Mouse (Mus musculus) brown adipose tissue, adult 24 weeks (tissue): ENCODE data around the gene Tbkbp1. TPM values are rescaled to one million over a fixed set of nuclear protein-coding genes. Genes with fewer than 3 reads are reported as not detected.

ENCODE experiments used
- H3K27ac ChIP-seq: fragments of 200-500 bp; replicated peaks from 2 replicates; pipeline ENCODE4 v1.5.1; 2012; ENCODE audit warnings: low read depth, mild to moderate bottlenecking, low read length
- H3K4me1 ChIP-seq: fragments of 200-500 bp; 2 replicates; pipeline ENCODE4 v1.6.1; 2012; ENCODE audit warnings: low read length, mixed read lengths; ENCODE audit not compliant: control insufficient read depth, insufficient read depth, insufficient read length
- H3K4me3 ChIP-seq: fragments of 200-500 bp; 2 replicates; pipeline ENCODE4 v1.5.1; 2012; ENCODE audit warnings: low read depth, mild to moderate bottlenecking, low read length, moderate library complexity; ENCODE audit not compliant: insufficient read depth
- polyA plus RNA-seq: library from polyadenylated mRNA; stranded (reverse); fragments of >200 nt; gene quantifications from 2 replicates; pipeline ENCODE4 v1.2.4, GENCODE M21; 2012; ENCODE audit not compliant: missing spikeins, insufficient read depth, insufficient read length

Gene Tbkbp1
- polyA plus RNA-seq, 1 experiment: 29.8 TPM

DNA sequence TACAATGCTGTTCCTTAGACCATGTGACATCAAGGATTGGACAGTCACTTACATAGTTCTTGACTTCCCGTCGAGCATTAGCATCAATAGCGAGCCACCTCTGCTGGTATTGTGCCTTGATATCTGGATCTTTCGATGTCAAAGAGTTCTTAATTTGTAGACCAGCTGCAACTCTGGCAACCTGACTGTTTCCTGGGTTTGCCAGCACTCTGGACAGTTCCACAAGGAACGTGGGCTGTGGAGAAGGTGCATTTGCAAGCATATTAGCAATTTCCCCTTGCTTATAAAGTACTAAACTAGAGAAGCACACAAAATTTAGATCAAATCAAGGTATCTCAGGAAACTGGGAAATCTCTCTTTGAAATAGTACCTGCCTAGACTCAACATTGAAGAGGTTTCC is 33.6 kb upstream of the Tbkbp1 start:
- H3K4me3 ChIP-seq: no peak overlapping the region
- H3K4me1 ChIP-seq: no peaks in the 10 kb centered on the region
- H3K27ac ChIP-seq: no peak overlapping the region

DNA sequence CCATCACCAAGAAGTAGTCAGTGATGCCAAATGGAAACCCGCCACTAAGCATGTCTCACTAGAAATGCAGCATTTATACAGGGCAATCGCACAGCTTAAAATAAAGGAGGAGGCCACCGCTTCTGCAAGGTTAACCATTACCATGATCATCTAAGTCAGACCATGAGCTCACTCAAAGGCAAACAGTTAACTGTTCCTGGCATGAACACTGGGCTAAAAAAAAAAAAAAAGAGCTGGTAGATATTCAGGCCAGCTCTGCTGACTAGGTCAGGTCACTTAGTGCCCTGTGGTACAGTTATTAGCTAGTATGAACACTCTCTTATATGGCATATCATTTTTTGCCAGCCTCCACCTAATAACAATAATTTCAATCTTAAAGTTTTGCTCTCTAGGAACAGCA is 31.2 kb upstream of the Tbkbp1 start:
- Histone ChIP-seq H3K27ac (no peak overlapping the region), H3K4me1 (no peaks in the 10 kb centered on the region), H3K4me3 (no peak overlapping the region)

DNA sequence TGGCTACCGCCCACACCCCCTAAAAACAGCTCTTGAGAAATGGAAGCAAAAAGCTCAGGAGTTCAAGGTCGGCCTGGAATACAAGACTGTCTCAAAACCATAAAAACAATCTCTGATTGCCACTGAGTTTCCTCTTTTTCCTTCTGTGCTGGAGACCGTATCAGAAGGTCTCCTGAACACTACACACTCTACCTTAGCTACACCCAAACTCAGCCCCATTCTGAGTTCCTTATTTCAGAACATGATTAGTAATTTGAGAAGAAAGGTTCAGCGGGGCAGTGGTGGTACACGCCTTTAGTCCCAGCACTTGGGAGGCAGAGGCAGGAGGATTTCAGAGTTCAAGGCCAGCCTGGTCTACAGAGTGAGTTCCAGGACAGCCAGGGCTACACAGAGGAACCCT is 29.8 kb upstream of the Tbkbp1 start:
- Histone ChIP-seq H3K4me3 (no peak overlapping the region), H3K27ac (no peak overlapping the region), H3K4me1 (no peaks in the 10 kb centered on the region)

DNA sequence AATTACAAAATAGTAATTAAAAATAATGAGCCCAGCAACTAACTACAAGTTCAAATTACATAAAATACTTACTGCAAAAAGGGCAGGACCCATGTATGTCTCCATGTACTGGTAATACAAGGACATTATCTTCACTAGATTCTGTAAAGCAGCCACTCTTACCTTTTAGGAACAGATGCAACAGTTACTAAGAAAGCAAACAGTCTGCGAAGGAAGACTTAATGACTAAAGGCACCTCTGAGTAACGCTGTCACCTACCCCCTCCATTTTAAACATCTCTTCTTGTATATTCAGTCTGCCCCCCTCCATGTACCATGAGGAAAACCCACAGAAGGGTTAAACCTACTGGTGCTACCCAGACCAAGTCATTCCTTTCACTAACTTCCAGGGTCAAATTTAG is 26.9 kb upstream of the Tbkbp1 start:
- H3K4me1 ChIP-seq: no peaks in the 10 kb centered on the region
- H3K4me3 ChIP-seq: no peak overlapping the region
- no peak overlapping the region for H3K27ac ChIP-seq

DNA sequence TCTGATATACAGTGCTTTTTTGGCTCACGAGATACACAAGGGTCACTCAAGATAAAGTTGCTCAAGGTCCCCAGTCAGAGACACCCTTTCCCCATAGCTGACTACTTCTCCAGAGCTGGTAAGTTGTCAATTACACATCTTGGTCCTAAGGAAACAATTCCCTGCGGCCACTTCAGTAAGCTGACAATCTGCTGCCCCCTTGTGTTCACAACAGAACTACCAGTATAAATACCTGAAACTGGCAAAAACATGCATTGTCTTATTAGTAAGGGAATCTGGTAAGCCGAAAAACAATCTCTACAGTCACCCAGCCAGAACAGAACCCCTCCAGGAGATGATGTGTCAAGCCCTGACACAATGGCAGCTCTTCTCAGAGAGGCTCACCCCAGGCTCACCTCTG is 25.6 kb upstream of the Tbkbp1 start:
- no peaks in the 10 kb centered on the region for H3K4me1 ChIP-seq
- no peak overlapping the region for H3K4me3 ChIP-seq
- H3K27ac ChIP-seq: no peak overlapping the region

DNA sequence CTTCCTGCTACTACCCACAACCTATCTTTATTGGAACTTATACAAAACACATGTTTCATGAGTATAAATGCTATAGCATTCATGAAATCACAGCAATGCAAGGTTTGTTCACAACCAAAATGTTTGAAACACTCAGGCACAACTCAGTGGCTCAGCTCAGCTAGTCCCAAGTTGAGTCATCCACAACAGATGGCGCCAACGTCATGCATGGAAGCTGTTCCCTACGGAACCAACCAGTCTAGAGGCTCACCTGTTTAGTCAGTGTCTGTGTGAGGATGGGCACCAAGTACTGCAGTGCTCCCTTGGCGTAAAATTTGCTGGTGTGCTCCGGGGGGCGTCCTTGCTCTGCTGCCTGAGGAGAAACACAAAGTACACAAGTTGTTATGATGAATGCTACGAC is 24.2 kb upstream of the Tbkbp1 start:
- Histone ChIP-seq H3K4me3 (no peak overlapping the region), H3K4me1 (no peaks in the 10 kb centered on the region), H3K27ac (no peak overlapping the region)

DNA sequence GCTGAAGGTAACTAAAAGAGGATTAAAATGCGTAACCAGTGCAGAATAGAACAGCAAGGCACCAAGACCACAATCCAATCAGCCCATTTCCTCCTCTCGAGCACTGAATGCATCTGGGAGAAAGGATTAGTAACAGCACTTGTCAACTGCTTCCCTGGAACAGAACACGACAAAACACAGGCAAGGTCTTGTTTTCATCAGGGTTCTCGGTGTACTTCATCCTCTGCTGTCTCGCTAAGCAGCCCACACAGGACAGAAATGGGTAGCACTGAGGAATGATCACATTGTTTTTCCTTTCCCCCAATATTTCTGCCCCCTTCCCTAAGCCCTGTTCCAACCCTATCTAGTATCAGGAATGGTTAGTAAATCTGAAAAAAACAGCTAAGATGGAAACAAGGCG is 9.0 kb upstream of the Tbkbp1 start:
- no peak overlapping the region for H3K27ac ChIP-seq
- no peak overlapping the region for H3K4me3 ChIP-seq
- H3K4me1 ChIP-seq: no peaks in the 10 kb centered on the region

DNA sequence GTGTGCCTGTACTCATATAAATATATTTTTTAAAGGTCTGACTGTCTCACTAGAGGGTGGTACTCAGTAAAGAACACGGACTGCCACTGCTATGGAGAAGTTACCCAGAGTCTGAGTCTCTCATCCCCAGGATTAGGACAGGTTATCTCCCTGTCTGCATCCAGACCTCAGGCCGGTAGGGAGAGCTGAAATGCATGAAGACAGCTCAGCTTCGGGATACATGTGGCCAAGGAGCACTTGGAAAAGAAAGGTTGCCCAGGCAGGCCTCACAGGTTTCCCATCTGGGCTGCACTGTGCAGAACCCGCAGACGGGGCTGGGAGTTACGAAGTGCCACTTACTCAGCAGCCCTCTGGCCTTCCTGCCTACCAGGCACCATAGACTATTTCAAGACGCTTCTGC is 5.7 kb upstream of the Tbkbp1 start:
- no peak overlapping the region for H3K4me3 ChIP-seq
- H3K4me1 ChIP-seq: peaks cover 6% of the 10 kb centered on the region
- no peak overlapping the region for H3K27ac ChIP-seq

DNA sequence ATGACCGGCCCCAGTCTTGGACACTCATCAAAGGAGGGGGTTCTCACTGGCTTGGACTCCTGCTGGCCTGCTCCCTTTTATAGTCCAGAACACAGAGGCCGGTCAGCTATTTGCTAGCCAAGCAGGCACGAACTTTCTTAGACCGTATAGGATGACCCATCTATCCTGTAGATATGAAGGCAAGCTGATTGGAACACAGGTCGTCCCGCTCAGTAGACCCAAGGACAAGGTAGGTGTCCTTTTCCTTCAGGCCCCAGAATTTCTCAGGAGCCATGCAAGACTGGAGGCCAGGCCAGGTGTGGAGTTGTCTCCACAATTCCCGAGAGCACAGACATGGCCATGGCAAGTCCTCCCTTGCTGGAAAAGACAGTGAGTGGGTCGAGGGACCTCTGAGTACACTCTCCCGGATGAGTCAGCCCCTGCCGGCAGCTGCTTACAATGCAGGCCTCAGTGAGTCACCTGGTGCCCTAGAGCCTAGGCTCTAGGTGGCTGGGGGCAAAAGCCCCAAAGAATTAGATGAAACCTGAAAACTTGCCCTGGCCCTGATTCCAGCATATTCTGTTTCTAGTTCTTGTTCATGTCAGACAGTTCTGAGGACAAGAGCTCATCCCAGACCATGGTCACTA is 1.5 kb upstream of the Tbkbp1 start:
- peak overlapping the region; percentile 13; the same call in 1 of the 2 replicates for H3K4me3 ChIP-seq
- H3K4me1 ChIP-seq: peaks cover 12% of the 10 kb centered on the region
- H3K27ac ChIP-seq: no peak overlapping the region

DNA sequence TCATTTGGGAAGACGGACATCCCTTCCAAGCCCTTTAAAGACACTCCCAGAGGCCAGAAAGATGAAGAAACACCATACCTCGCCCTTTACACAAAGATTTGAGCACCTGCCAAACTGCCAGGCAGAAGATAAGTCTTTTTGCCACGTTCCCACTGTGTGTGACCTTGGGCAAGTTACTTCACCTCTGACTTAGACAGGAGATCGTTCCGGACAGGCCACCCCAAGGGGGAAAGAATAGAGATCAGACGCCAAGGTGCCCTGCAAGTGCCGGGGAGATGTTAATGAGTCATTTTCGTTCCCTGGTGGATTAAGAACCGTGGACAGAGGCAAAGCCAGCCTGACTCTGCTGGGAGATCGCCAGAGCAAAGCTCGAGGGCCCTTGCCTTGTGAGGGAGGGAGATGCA is 730 bp upstream of the Tbkbp1 start:
- Histone ChIP-seq H3K4me1 (peaks cover 12% of the 10 kb centered on the region), H3K27ac (peak overlapping the region; percentile 73), H3K4me3 (peak overlapping the region; percentile 69)

DNA sequence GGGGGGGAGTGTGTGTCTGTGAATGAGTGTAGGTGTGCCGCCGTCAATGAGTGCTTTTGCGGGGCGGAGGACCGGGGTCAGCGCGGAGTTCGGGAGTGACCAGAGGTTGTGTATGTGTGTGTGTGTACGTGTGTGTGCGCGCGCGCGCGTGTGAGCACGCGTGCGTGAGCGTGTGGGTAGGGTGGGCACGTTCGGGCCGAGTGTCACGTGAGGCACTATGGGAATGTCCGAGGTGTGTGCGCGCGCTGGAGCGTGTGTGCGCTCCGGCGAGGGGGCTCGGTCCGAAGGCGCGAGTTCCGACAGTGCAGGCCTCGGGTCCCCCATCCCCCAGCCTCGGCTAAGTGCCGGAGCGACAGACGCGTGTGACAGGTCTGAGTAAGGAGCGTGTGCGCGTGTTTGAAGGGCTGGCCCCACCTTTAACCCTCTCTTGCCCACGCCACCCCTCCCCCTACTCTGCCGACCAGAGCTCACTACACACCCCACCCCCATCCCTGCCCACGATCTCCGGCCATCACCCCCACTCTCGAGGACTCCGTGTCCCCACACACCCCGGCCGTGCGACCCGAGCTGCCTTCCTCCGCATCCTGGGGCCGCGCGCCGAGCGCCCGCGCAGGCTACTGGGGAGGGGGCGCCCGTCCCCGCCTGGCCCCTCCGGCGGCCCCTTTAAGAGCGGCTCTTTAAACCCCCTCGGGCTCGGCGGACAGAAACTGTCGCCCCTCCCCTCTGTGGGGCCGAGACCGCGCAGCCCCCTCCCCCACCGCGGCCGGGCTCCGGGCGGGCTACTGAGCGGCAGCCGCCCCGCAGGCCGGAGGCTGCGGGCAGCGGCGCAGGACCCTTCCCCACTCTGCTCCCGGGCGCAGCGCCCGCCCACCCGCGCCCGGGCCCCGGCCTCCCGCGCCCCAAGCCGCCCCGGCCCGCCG is 624 bp downstream of the Tbkbp1 start:
- H3K4me1 ChIP-seq: peaks cover 12% of the 10 kb centered on the region
- H3K27ac ChIP-seq: peak overlapping the region; percentile 93
- H3K4me3 ChIP-seq: peak overlapping the region; percentile 97

DNA sequence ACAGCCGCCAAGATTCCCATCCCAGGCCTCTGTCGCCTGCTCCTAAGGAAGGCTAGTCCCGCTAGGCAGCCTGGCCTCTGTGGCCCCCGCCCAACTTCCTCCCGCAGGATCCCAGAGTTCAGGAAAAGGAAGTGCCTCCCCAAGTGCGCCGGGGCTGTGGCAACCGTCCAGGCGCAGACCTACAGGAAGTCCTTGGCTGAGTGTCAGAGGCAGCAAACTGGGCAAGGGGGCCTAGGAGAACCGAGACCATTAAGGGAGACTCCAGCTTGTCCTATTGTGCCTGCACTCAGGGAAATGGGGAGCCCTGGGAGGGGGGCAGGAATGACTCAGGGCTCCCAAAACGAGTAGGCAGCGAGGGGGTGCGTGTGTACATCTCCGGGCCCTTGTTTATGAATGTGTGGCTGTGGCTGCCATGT is 1.3 kb downstream of the Tbkbp1 start:
- Histone ChIP-seq H3K4me3 (peak overlapping the region; percentile 97), H3K4me1 (peaks cover 12% of the 10 kb centered on the region), H3K27ac (peak overlapping the region; percentile 98)

DNA sequence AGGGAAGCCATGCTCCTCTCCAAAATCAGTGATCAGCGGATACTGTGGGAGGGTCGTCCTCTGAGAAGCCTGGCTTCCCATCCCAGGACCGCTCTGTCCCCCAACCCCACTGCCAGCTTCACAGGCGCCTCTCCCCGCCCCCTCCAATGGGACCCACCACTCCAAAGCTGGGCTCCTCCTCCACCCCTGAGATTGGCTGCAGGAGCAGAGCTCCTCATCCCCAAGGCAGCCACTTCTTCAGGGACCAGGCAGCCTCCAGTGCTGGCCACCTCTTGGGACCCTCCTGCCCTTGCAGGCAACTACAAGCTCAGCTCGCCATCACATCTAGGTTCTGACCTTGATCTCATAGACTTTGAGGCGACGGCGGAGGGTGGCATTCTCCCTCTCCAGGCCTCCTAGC is 2.3 kb downstream of the Tbkbp1 start:
- peak overlapping the region; percentile 97 for H3K4me3 ChIP-seq
- H3K4me1 ChIP-seq: peaks cover 12% of the 10 kb centered on the region
- H3K27ac ChIP-seq: peak overlapping the region; percentile 98

DNA sequence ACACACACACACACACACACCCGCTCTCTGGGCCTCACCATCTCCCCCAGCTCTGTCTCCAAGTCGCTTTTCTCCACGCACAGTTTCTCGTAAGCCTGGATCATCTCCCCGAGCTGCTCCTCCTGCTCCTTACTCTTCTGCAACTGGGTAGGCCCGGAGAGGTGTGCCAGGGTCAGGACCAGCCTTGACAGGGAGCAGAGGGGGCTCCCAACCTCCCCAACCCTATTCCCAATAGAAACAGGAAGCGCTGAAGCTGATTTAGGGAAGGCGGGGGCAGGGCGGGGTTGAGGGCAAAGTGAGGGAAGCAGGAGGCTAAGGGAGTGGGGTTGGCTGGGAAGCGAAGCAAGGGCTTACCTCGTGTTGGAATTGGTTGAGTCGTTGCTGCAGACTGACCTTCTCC is 2.7 kb downstream of the Tbkbp1 start:
- H3K4me1 ChIP-seq: peaks cover 12% of the 10 kb centered on the region
- H3K27ac ChIP-seq: 0 out of 2 replicates have a peak overlapping the region, but pooled peaks have one; percentile 7
- peak overlapping the region; percentile 97 for H3K4me3 ChIP-seq

DNA sequence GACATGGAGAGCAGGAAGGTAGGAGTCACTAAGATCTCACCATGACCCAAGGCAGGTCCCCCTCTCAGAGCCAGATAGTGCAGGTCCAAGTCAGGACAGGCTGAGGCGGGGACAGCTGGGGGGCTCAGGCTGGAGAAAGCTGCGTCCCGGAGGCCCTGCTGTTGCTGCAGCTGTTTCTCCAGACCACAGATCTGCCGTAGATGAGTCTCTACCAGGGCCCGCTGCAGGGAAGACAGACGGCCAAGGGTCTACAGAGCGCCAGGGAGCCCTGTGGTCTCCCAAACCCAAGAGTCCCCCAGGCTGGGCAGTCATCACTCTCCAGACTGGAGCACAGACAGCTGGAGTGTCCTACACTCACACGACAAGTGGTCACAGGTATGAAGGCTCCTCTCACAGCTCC is 4.0 kb downstream of the Tbkbp1 start:
- Histone ChIP-seq H3K27ac (no peak overlapping the region), H3K4me1 (peaks cover 7% of the 10 kb centered on the region), H3K4me3 (no peak overlapping the region)

DNA sequence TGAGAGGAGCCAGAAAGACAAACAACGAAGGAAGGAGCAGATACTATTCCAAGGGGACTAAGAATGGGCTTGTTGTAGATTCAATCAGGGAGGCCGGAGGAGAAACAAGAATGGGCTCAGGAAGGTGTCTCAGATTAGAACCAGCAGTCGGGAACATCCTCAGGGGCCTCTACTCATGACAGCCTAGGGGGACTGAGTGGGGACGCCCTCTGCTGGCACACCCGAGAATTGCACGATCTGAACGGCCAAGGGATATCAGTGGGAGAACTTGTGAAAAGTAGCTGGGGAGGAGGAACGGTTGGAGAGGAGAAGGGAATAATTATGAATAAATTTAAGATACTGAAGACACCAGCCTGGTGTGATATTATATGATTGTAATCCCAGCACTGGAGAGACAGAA is 4.6 kb downstream of the Tbkbp1 start:
- Histone ChIP-seq H3K4me1 (peaks cover 10% of the 10 kb centered on the region), H3K27ac (no peak overlapping the region), H3K4me3 (no peak overlapping the region)
